Mouse (Mus musculus) intestine, postnatal 0 days (tissue): ENCODE measurements around the gene Ikzf1. TPM values are rescaled to one million over a fixed set of nuclear protein-coding genes. Genes with fewer than 3 reads are reported as not detected.

Experiments used
- ATAC-seq: fragments of 200-750 bp; cut with Nextera tagmentation; 2 replicates; pipeline ENCODE4 v1.8.0; 2017; ENCODE audit warnings: mild to moderate bottlenecking, moderate TSS enrichment, moderate library complexity
- H3K27ac ChIP-seq: fragments of 300-500 bp; sonication (generic); 2 replicates; pipeline ENCODE4 v1.5.1; 2014; ENCODE audit warnings: mild to moderate bottlenecking, low read depth, low read length, moderate library complexity
- H3K27me3 ChIP-seq: fragments of 300-500 bp; sonication (generic); replicated peaks from 2 replicates; pipeline ENCODE4 v1.6.1; 2014; ENCODE audit warnings: low read length, mixed read lengths; ENCODE audit not compliant: control insufficient read depth, insufficient read depth
- H3K36me3 ChIP-seq: fragments of 300-500 bp; sonication (generic); 2 replicates; pipeline ENCODE4 v1.6.1; 2014; ENCODE audit warnings: mild to moderate bottlenecking, moderate library complexity; ENCODE audit not compliant: control insufficient read depth, insufficient read depth
- H3K4me1 ChIP-seq: fragments of 300-500 bp; sonication (generic); replicated peaks from 2 replicates; pipeline ENCODE4 v1.6.1; 2014; ENCODE audit warnings: antibody characterized with exemption, low read length, mixed read lengths; ENCODE audit not compliant: control insufficient read depth, insufficient read depth
- H3K4me2 ChIP-seq: fragments of 300-500 bp; sonication (generic); replicated peaks from 2 replicates; pipeline ENCODE4 v1.6.1; 2014; ENCODE audit warnings: low read depth, mild to moderate bottlenecking, moderate library complexity
- H3K4me3 ChIP-seq: fragments of 300-500 bp; sonication (generic); 2 replicates; pipeline ENCODE4 v1.5.1; 2014; ENCODE audit warnings: low read depth, low read length
- H3K9ac ChIP-seq: fragments of 300-500 bp; sonication (generic); 2 replicates; pipeline ENCODE4 v1.6.1; 2014; ENCODE audit warnings: mild to moderate bottlenecking, low read depth, low read length
- H3K9me3 ChIP-seq: fragments of 300-500 bp; sonication (generic); 2 replicates; pipeline ENCODE4 v1.6.1; 2016; ENCODE audit warnings: mixed run types; ENCODE audit not compliant: control insufficient read depth
- CTCF ChIP-seq: sonication (generic); IDR thresholded peaks from 2 replicates; pipeline ENCODE4 v1.5.1; 2016; ENCODE audit warnings: low read depth, mild to moderate bottlenecking, control low read depth, antibody characterized with exemption, moderate library complexity
- WGBS: fragments of 180-500 bp; shearing (Covaris S2); extraction: QIAGEN DNeasy Blood & Tissue Kit; methylation state at CpG from one replicate; pipeline ENCODE4 v1.1.7; 2014; 5-methylcytosine and 5-hydroxymethylcytosine counted together
- polyA plus RNA-seq: library from polyadenylated mRNA; unstranded; fragments of >200 nt; fragmentation: Nextera tagmentation; extraction: Ambion mirVana; gene quantifications from 2 replicates; pipeline ENCODE4 v1.2.1, GENCODE M21; 2015

The Ikzf1 gene
- polyA plus RNA-seq, 1 experiment from 2014 or later: 0.85 TPM

- Histone ChIP-seq H3K4me1 (no peaks in the 10 kb centered on the region), H3K27ac (no peak overlapping the region), H3K9me3 (no peaks in the 10 kb centered on the region), H3K4me2 (no peak overlapping the region), H3K4me3 (no peak overlapping the region), H3K27me3 (no peaks in the 10 kb centered on the region), H3K9ac (no peak overlapping the region), H3K36me3 (no peaks in the 10 kb centered on the region)
- TF ChIP-seq CTCF: no peak
- 84% methylated on average over 7 of the region's 7 CpGs for WGBS
- ATAC-seq: no peak
Observed at GRCm38 (mm10) chr11:11677165-11677564, 7.6 kb upstream of the Ikzf1 start.

- ATAC-seq: no peak
- 66% methylated on average over 6 of the region's 6 CpGs for WGBS
Observed at GRCm38 (mm10) chr11:11678972-11679371, 5.8 kb upstream of the Ikzf1 start.

GRCm38 (mm10) chr11:11684056-11684929 lies 510 bp upstream of the Ikzf1 start:
- no peak for TF ChIP-seq CTCF
- Histone ChIP-seq H3K9me3 (no peaks in the 10 kb centered on the region), H3K4me2 (no peak overlapping the region), H3K9ac (no peak overlapping the region), H3K4me1 (no peaks in the 10 kb centered on the region; the same call in 1 of the 2 replicates), H3K4me3 (no peak overlapping the region; the same call in 1 of the 2 replicates), H3K27me3 (peaks cover 41% of the 10 kb centered on the region), H3K27ac (no peak overlapping the region), H3K36me3 (no peaks in the 10 kb centered on the region)
- 69% methylated on average over 9 of the region's 9 CpGs for WGBS
- no peak for ATAC-seq

More at GRCm38 (mm10) chr11:11678972-11679371, 5.8 kb upstream of the Ikzf1 start:
- H3K9me3 ChIP-seq: no peaks in the 10 kb centered on the region
- H3K4me1 ChIP-seq: no peaks in the 10 kb centered on the region
- no peaks in the 10 kb centered on the region for H3K36me3 ChIP-seq
- H3K27ac ChIP-seq: no peak overlapping the region
- no peak overlapping the region for H3K9ac ChIP-seq
- no peak overlapping the region for H3K4me3 ChIP-seq
- TF ChIP-seq CTCF: no peak
- H3K27me3 ChIP-seq: peaks cover 4% of the 10 kb centered on the region
- H3K4me2 ChIP-seq: no peak overlapping the region

- Histone ChIP-seq H3K4me3 (peak overlapping the region; percentile 67), H3K36me3 (no peaks in the 10 kb centered on the region), H3K27me3 (peaks cover 41% of the 10 kb centered on the region), H3K27ac (no peak overlapping the region), H3K4me1 (no peaks in the 10 kb centered on the region; the same call in 1 of the 2 replicates), H3K4me2 (peak overlapping the region; percentile 96), H3K9me3 (no peaks in the 10 kb centered on the region), H3K9ac (peak overlapping the region; percentile 31; the same call in 1 of the 2 replicates)
- peak; percentile 31; the same call in 1 of the 2 replicates for ATAC-seq
- WGBS: under 1% methylated on average over 62 of the region's 66 CpGs
- no peak for TF ChIP-seq CTCF
Observed at GRCm38 (mm10) chr11:11685853-11686395, 1.1 kb downstream of the Ikzf1 start.

- no peak for TF ChIP-seq CTCF
- H3K4me2 ChIP-seq: peak overlapping the region; percentile 96
- WGBS: 12% methylated on average over 16 of the region's 16 CpGs
- H3K9ac ChIP-seq: no peak overlapping the region
- H3K27me3 ChIP-seq: peaks cover 41% of the 10 kb centered on the region
- no peak overlapping the region for H3K27ac ChIP-seq
- H3K9me3 ChIP-seq: no peaks in the 10 kb centered on the region
- ATAC-seq: no peak
- H3K4me1 ChIP-seq: no peaks in the 10 kb centered on the region; the same call in 1 of the 2 replicates
- peak overlapping the region; percentile 67 for H3K4me3 ChIP-seq
- H3K36me3 ChIP-seq: no peaks in the 10 kb centered on the region
Observed at GRCm38 (mm10) chr11:11686569-11687051, 1.8 kb downstream of the Ikzf1 start.

- Histone ChIP-seq H3K4me1 (no peaks in the 10 kb centered on the region; the same call in 1 of the 2 replicates), H3K27ac (no peak overlapping the region), H3K9ac (no peak overlapping the region), H3K36me3 (no peaks in the 10 kb centered on the region), H3K9me3 (no peaks in the 10 kb centered on the region), H3K27me3 (peaks cover 41% of the 10 kb centered on the region), H3K4me2 (no peak overlapping the region), H3K4me3 (no peak overlapping the region)
- 87% methylated on average over 8 of the region's 8 CpGs for WGBS
- no peak for ATAC-seq
- TF ChIP-seq CTCF: no peak
Observed at GRCm38 (mm10) chr11:11687551-11688185, 2.9 kb downstream of the Ikzf1 start.
